Mouse (Mus musculus): ENCODE measurements around the gene Zfp217.

- TF ChIP-seq EP300 (optimal IDR thresholded peaks at IDR 0.05) (no peak), CTCF (IDR thresholded peaks at IDR 0.05; ENCODE audit: low read depth) (no peak)
Observed at GRCm38 (mm10) chr2:170169062-170169461, 21.2 kb upstream of the Zfp217 start.
